In genomic region chr2:29747188-29747782, GRCm38 (mm10) we compare ENCODE assay signal across 9 mouse cellular contexts. TPM values are rescaled to one million over a fixed set of nuclear protein-coding genes. Genes with fewer than 3 reads are reported as not detected.
DNase-seq lines count a peak whose midpoint lies in the region; ATAC-seq and TF ChIP-seq lines count a peak whose summit lies in the region.
"Had no signal": no experiment of that assay in that cellular context is flagged by ENCODE, and none has a peak within 500 bp of the region (broad histone marks: within the 10 kb centered on the region; RNA-seq: fewer than 3 reads in every experiment).

No protein-coding gene starts in this region.

- peak overlapping the region; percentile 47 for H3K4me3 ChIP-seq in left cerebral cortex, adult 2 months
- peak overlapping the region; percentile 49 for H3K4me3 ChIP-seq in forebrain, embryonic 10.5 days
- peak overlapping the region; percentile 42 for H3K4me3 ChIP-seq in hindbrain, embryonic 15.5 days

- H3K4me2 ChIP-seq in hindbrain, embryonic 15.5 days = peak overlapping the region; percentile 91

- DNase-seq in left cerebral cortex, adult 2 months (ENCODE audit: extremely low spot score in 1 of 2, low spot score in 2 of 2) = no peak
- no peak for DNase-seq in left cerebral cortex, adult 9 months (ENCODE audit: low spot score in 2 of 2)
- no peak for DNase-seq in forebrain, embryonic 10.5 days (ENCODE audit: extremely low spot score, low spot score)
- peak; percentile 40 for DNase-seq in neural tube, embryonic 10.5 days (ENCODE audit: extremely low spot score, low spot score)
- DNase-seq in layer of hippocampus, postnatal 14 days (ENCODE audit: low spot score in 2 of 2) = no peak
- no peak for DNase-seq in urinary bladder, postnatal 10 days (ENCODE audit: low spot score)

- H3K36me3 ChIP-seq in forebrain, embryonic 10.5 days (replicated peaks) = no peaks in the 10 kb centered on the region
- H3K36me3 ChIP-seq in hindbrain, embryonic 15.5 days = no peaks in the 10 kb centered on the region

- H3K4me1 ChIP-seq in forebrain, embryonic 10.5 days = peaks cover 22% of the 10 kb centered on the region
- peaks cover 17% of the 10 kb centered on the region for H3K4me1 ChIP-seq in hindbrain, embryonic 15.5 days (replicated peaks)

- H3K27me3 ChIP-seq in forebrain, embryonic 10.5 days (ENCODE audit: poor library complexity, severe bottlenecking) = peaks cover 75% of the 10 kb centered on the region
- H3K27me3 ChIP-seq in hindbrain, embryonic 15.5 days = peaks cover 29% of the 10 kb centered on the region

- peak overlapping the region; percentile 57 for H3K27ac ChIP-seq in left cerebral cortex, adult 2 months
- peak overlapping the region; percentile 49; the same call in 1 of the 2 replicates for H3K27ac ChIP-seq in forebrain, embryonic 10.5 days
- no peak overlapping the region for H3K27ac ChIP-seq in hindbrain, embryonic 15.5 days (replicated peaks)

- WGBS in forebrain, embryonic 10.5 days = 5% methylated on average over 50 of the region's 50 CpGs
- WGBS in hindbrain, embryonic 15.5 days = 3% methylated on average over 50 of the region's 50 CpGs

- intact Hi-C loops in left cerebral cortex, adult 2 months (cut with DNase I) = no loop called here

- H3K9ac ChIP-seq in hindbrain, embryonic 15.5 days = peak overlapping the region; percentile 44

- H3K9me3 ChIP-seq in forebrain, embryonic 10.5 days = 0 out of 2 replicates have a peak, but pooled peaks cover under 1% of the 10 kb centered on the region
- no peaks in the 10 kb centered on the region for H3K9me3 ChIP-seq in hindbrain, embryonic 15.5 days

- ATAC-seq in hindbrain, embryonic 15.5 days (ENCODE audit: low FRiP score, low read depth) = 0 out of 2 replicates have a peak, but pooled peaks have one; percentile 28
- ATAC-seq: activated CD4-positive, CD25-positive, alpha-beta regulatory T cell, adult 4 months had no signal

- TF ChIP-seq CTCF in left cerebral cortex, adult 2 months (IDR thresholded peaks at IDR 0.05) = no peak; the same call in 1 of the 2 replicates

RNA-seq across cellular contexts. Expression of gene Gm13420, which starts 4.2 kb away (rescaled TPM):
- 1 to 10 TPM; 1.7 to 2.0 TPM for total RNA-seq in left cerebral cortex, adult 2 months (2021)
- not detected in 2 replicates for polyA plus RNA-seq in forebrain, embryonic 10.5 days (2016; fragmentation: Nextera tagmentation; extraction: Ambion mirVana)
- 0.41 and 0.49 TPM in 2 replicates for polyA plus RNA-seq in hindbrain, embryonic 15.5 days (2015; fragmentation: Nextera tagmentation; extraction: Ambion mirVana)
- total RNA-seq in layer of hippocampus, postnatal 14 days (2021) = 1 to 10 TPM in 1 of 2 experiments, under 1 TPM in 1; 0.60 to 1.4 TPM

RNA-seq across cellular contexts. Expression of gene Gm13547, which starts 11.8 kb away (rescaled TPM):
- total RNA-seq in left cerebral cortex, adult 2 months (2021) = not detected
- not detected in 2 replicates for polyA plus RNA-seq in forebrain, embryonic 10.5 days (2016; fragmentation: Nextera tagmentation; extraction: Ambion mirVana)
- 0.60 and 0.96 TPM in 2 replicates for polyA plus RNA-seq in hindbrain, embryonic 15.5 days (2015; fragmentation: Nextera tagmentation; extraction: Ambion mirVana)
- not detected for total RNA-seq in layer of hippocampus, postnatal 14 days (2021)
- polyA plus RNA-seq: activated CD4-positive, CD25-positive, alpha-beta regulatory T cell, adult 4 months; spleen, adult 2 months had no signal

RNA-seq across cellular contexts. Expression of gene Coq4, which starts 40.0 kb away (rescaled TPM):
- 10 to 100 TPM; 28.8 to 30.1 TPM for total RNA-seq in left cerebral cortex, adult 2 months (2021)
- polyA plus RNA-seq in forebrain, embryonic 10.5 days (2016; fragmentation: Nextera tagmentation; extraction: Ambion mirVana) = 44.4 and 47.5 TPM in 2 replicates
- 38.2 and 45.7 TPM in 2 replicates for polyA plus RNA-seq in hindbrain, embryonic 15.5 days (2015; fragmentation: Nextera tagmentation; extraction: Ambion mirVana)
- total RNA-seq in layer of hippocampus, postnatal 14 days (2021) = 10 to 100 TPM; 27.2 to 30.7 TPM

RNA-seq across cellular contexts. Expression of gene Trub2, which starts 41.0 kb away (rescaled TPM):
- 10 to 100 TPM; 40.9 to 50.4 TPM for total RNA-seq in left cerebral cortex, adult 2 months (2021)
- polyA plus RNA-seq in forebrain, embryonic 10.5 days (2016; fragmentation: Nextera tagmentation; extraction: Ambion mirVana) = 56.3 and 57.6 TPM in 2 replicates
- polyA plus RNA-seq in hindbrain, embryonic 15.5 days (2015; fragmentation: Nextera tagmentation; extraction: Ambion mirVana) = 32.0 and 32.1 TPM in 2 replicates
- total RNA-seq in layer of hippocampus, postnatal 14 days (2021) = 10 to 100 TPM; 49.0 to 56.9 TPM

RNA-seq across cellular contexts. Expression of gene Slc27a4, which starts 55.1 kb away (rescaled TPM):
- 10 to 100 TPM; 74.7 to 80.7 TPM for total RNA-seq in left cerebral cortex, adult 2 months (2021)
- polyA plus RNA-seq in forebrain, embryonic 10.5 days (2016; fragmentation: Nextera tagmentation; extraction: Ambion mirVana) = 7.9 and 8.6 TPM in 2 replicates
- 47.2 and 50.0 TPM in 2 replicates for polyA plus RNA-seq in hindbrain, embryonic 15.5 days (2015; fragmentation: Nextera tagmentation; extraction: Ambion mirVana)
- total RNA-seq in layer of hippocampus, postnatal 14 days (2021) = 10 to 100 TPM; 88.9 to 89.8 TPM
